Mouse (Mus musculus): ENCODE results near the gene Ckmt2. TPM values are rescaled to one million over a fixed set of nuclear protein-coding genes. Genes with fewer than 3 reads are reported as not detected.

Ckmt2 gene
- polyA plus RNA-seq, 1 experiment from 2014 or later: 0.10 TPM

- no peak for ATAC-seq (ENCODE audit: low FRiP score)
- H3K27me3 ChIP-seq: no peaks in the 10 kb centered on the region
- H3K9me3 ChIP-seq: no peaks in the 10 kb centered on the region
- H3K4me1 ChIP-seq (replicated peaks): no peaks in the 10 kb centered on the region
- no peak overlapping the region for H3K4me2 ChIP-seq
- no peak overlapping the region for H3K9ac ChIP-seq
- WGBS: 85% methylated on average over 3 of the region's 3 CpGs
- no peaks in the 10 kb centered on the region for H3K36me3 ChIP-seq
- no peak overlapping the region for H3K27ac ChIP-seq
- H3K4me3 ChIP-seq: no peak overlapping the region
These were observed 22.3 kb downstream of the Ckmt2 start for GRCm38 (mm10) chr13:91854412-91854811.

GRCm38 (mm10) chr13:91827876-91828275 is 48.8 kb downstream of the Ckmt2 start:
- no peaks in the 10 kb centered on the region for H3K27me3 ChIP-seq
- no peak overlapping the region for H3K27ac ChIP-seq
- no peak overlapping the region for H3K4me3 ChIP-seq
- H3K36me3 ChIP-seq: no peaks in the 10 kb centered on the region
- no peaks in the 10 kb centered on the region for H3K9me3 ChIP-seq
- H3K4me2 ChIP-seq: no peak overlapping the region
- no peak overlapping the region for H3K9ac ChIP-seq
- no peak for ATAC-seq (ENCODE audit: low FRiP score)
- no peaks in the 10 kb centered on the region for H3K4me1 ChIP-seq (replicated peaks)

GRCm38 (mm10) chr13:91826066-91826465 is 50.6 kb downstream of the Ckmt2 start:
- Histone ChIP-seq H3K4me2 (no peak overlapping the region), H3K9ac (no peak overlapping the region), H3K36me3 (no peaks in the 10 kb centered on the region), H3K27me3 (no peaks in the 10 kb centered on the region), H3K4me1 (replicated peaks) (no peaks in the 10 kb centered on the region), H3K4me3 (no peak overlapping the region), H3K27ac (no peak overlapping the region), H3K9me3 (no peaks in the 10 kb centered on the region)
- no peak for ATAC-seq (ENCODE audit: low FRiP score)
- WGBS: 85% methylated on average over 2 of the region's 2 CpGs

GRCm38 (mm10) chr13:91824845-91825550 is 51.7 kb downstream of the Ckmt2 start:
- Histone ChIP-seq H3K4me3 (no peak overlapping the region), H3K9me3 (no peaks in the 10 kb centered on the region), H3K27me3 (no peaks in the 10 kb centered on the region), H3K9ac (no peak overlapping the region), H3K4me2 (no peak overlapping the region), H3K4me1 (replicated peaks) (no peaks in the 10 kb centered on the region), H3K36me3 (no peaks in the 10 kb centered on the region), H3K27ac (no peak overlapping the region)
- no peak for ATAC-seq (ENCODE audit: low FRiP score)
- WGBS: 72% methylated on average over 4 of the region's 4 CpGs

GRCm38 (mm10) chr13:91823735-91824134 is 53.0 kb downstream of the Ckmt2 start:
- 82% methylated on average over 6 of the region's 6 CpGs for WGBS
- no peaks in the 10 kb centered on the region for H3K27me3 ChIP-seq
- no peak overlapping the region for H3K9ac ChIP-seq
- no peaks in the 10 kb centered on the region for H3K4me1 ChIP-seq (replicated peaks)
- no peak overlapping the region for H3K4me2 ChIP-seq
- H3K27ac ChIP-seq: no peak overlapping the region
- no peak for ATAC-seq (ENCODE audit: low FRiP score)
- no peak overlapping the region for H3K4me3 ChIP-seq
- no peaks in the 10 kb centered on the region for H3K36me3 ChIP-seq
- H3K9me3 ChIP-seq: no peaks in the 10 kb centered on the region

GRCm38 (mm10) chr13:91814670-91815069 is 62.0 kb downstream of the Ckmt2 start:
- H3K4me2 ChIP-seq: no peak overlapping the region
- ATAC-seq (ENCODE audit: low FRiP score): no peak
- H3K36me3 ChIP-seq: no peaks in the 10 kb centered on the region
- no peak overlapping the region for H3K9ac ChIP-seq
- H3K27me3 ChIP-seq: no peaks in the 10 kb centered on the region
- peaks cover 8% of the 10 kb centered on the region; the same call in 1 of the 2 replicates for H3K9me3 ChIP-seq
- 94% methylated on average over 5 of the region's 5 CpGs for WGBS
- no peak overlapping the region for H3K27ac ChIP-seq
- no peaks in the 10 kb centered on the region for H3K4me1 ChIP-seq (replicated peaks)
- H3K4me3 ChIP-seq: no peak overlapping the region

GRCm38 (mm10) chr13:91809476-91809875 is 67.2 kb downstream of the Ckmt2 start:
- no peak for ATAC-seq (ENCODE audit: low FRiP score)
- Histone ChIP-seq H3K4me1 (replicated peaks) (peaks cover 13% of the 10 kb centered on the region), H3K27ac (no peak overlapping the region), H3K36me3 (peaks cover 14% of the 10 kb centered on the region), H3K27me3 (no peaks in the 10 kb centered on the region), H3K9me3 (peaks cover 8% of the 10 kb centered on the region; the same call in 1 of the 2 replicates), H3K9ac (no peak overlapping the region), H3K4me3 (no peak overlapping the region), H3K4me2 (no peak overlapping the region)
- 43% methylated on average over 2 of the region's 2 CpGs for WGBS

GRCm38 (mm10) chr13:91807874-91808575 is 68.7 kb downstream of the Ckmt2 start:
- Histone ChIP-seq H3K36me3 (peaks cover 17% of the 10 kb centered on the region), H3K27ac (peak overlapping the region; percentile 97), H3K27me3 (no peaks in the 10 kb centered on the region), H3K9ac (peak overlapping the region; percentile 98), H3K4me3 (peak overlapping the region; percentile 88), H3K4me1 (replicated peaks) (peaks cover 13% of the 10 kb centered on the region), H3K4me2 (peak overlapping the region; percentile 61), H3K9me3 (no peaks in the 10 kb centered on the region)
- 0 out of 2 replicates have a peak, but pooled peaks have one; percentile 30 for ATAC-seq (ENCODE audit: low FRiP score)
- WGBS: 34% methylated on average over 20 of the region's 20 CpGs

GRCm38 (mm10) chr13:91807155-91807839 is 69.4 kb downstream of the Ckmt2 start, which contains the start of gene Zcchc9:
TSS of gene Zcchc9 (minus strand) at chr13:91807705.
- H3K27ac ChIP-seq: peak within 1 kb of the TSS; percentile 97
- H3K9me3 ChIP-seq: no peaks in the 10 kb centered on the region
- under 1% methylated on average over 50 of the region's 50 CpGs for WGBS
- peaks cover 17% of the 10 kb centered on the region for H3K36me3 ChIP-seq
- no peaks in the 10 kb centered on the region for H3K27me3 ChIP-seq
- peak within 1 kb of the TSS; percentile 98 for H3K9ac ChIP-seq
- H3K4me3 ChIP-seq: peak within 1 kb of the TSS; percentile 88
- peak; percentile 100 for ATAC-seq (ENCODE audit: low FRiP score)
- H3K4me1 ChIP-seq (replicated peaks): peaks cover 13% of the 10 kb centered on the region
- peak within 1 kb of the TSS; percentile 61 for H3K4me2 ChIP-seq

Other genes with a start within 250 kb of the Ckmt2 start
- gene Acot12, start 135.4 kb downstream of the Ckmt2 start, polyA plus RNA-seq (2015; fragmentation: Nextera tagmentation; extraction: Ambion mirVana): not detected in 2 replicates
- gene Zcchc9, start 69.2 kb downstream of the Ckmt2 start, polyA plus RNA-seq (2015; fragmentation: Nextera tagmentation; extraction: Ambion mirVana): 20.9 and 21.1 TPM in 2 replicates